ENCODE assay signal across 21 mouse cellular contexts in the genomic region with DNA sequence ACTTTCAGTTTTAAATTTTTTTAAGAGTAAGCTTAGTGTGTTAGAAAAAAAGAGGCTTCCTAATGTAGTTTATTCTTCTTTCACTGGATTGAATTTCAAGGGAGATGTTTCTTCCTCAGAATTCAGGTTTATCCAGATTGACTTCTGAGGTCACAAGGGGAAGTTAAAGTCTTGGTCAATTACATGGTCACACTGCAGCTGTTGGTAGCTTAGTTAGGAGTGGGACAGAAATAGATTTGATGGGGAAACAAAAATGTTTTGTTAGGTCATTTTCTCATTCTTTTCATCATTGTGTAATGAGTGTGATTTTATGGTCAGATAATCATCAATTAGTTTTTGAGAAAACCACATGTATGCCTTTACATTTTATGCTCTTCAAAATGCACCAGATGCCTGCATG. TPM values are rescaled to one million over a fixed set of nuclear protein-coding genes. Genes with fewer than 3 reads are reported as not detected.
DNase-seq lines count a peak whose midpoint lies in the region; TF ChIP-seq lines count a peak whose summit lies in the region.
"Had no signal": no experiment of that assay in that cellular context is flagged by ENCODE, and none has a peak within 500 bp of the region (broad histone marks: within the 10 kb centered on the region; RNA-seq: fewer than 3 reads in every experiment).

No protein-coding gene starts in this region.

- no peak for TF ChIP-seq CTCF in C2C12 (IDR thresholded peaks at IDR 0.05; ENCODE audit: control insufficient read depth, insufficient read depth, insufficient read length)

- TF ChIP-seq POLR2A in myocyte (IDR thresholded peaks at IDR 0.05; ENCODE audit: insufficient read length, low read depth): no peak

- H3K36me3 ChIP-seq in C2C12 (ENCODE audit: control insufficient read depth, insufficient read depth): no peaks in the 10 kb centered on the region
- no peaks in the 10 kb centered on the region for H3K36me3 ChIP-seq in myocyte (ENCODE audit: control insufficient read depth, insufficient read depth)
- H3K36me3 ChIP-seq: embryonic facial prominence, embryonic 10.5 days; embryonic facial prominence, embryonic 12.5 days; forebrain, embryonic 15.5 days; G1E had no signal

- H3K79me3 ChIP-seq in C2C12 (ENCODE audit: low read depth): no peaks in the 10 kb centered on the region

- no peaks in the 10 kb centered on the region for H3K27me3 ChIP-seq in C2C12 (ENCODE audit: control insufficient read depth, insufficient read depth, insufficient read length)
- no peaks in the 10 kb centered on the region for H3K27me3 ChIP-seq in myocyte (ENCODE audit: control insufficient read depth, insufficient read depth, insufficient read length)
- H3K27me3 ChIP-seq: CH12.LX; embryonic facial prominence, embryonic 12.5 days; forebrain, embryonic 13.5 days; forebrain, embryonic 15.5 days had no signal

- H3K4me2 ChIP-seq in myocyte (ENCODE audit: low read depth): peak overlapping the region; percentile 47
- H3K4me2 ChIP-seq: embryonic facial prominence, embryonic 12.5 days; forebrain, embryonic 13.5 days; forebrain, embryonic 15.5 days had no signal

- peak; percentile 11 for DNase-seq in 416B (ENCODE audit: low read depth)
- no peak for DNase-seq in thymus, postnatal 14 days
- no peak for DNase-seq in retina, embryonic 14.5 days (ENCODE audit: low spot score)
- DNase-seq: adrenal gland, adult 2 months; adrenal gland, postnatal 10 days; adrenal gland, postnatal 25 days; B cell, adult 2 months; cerebellum, adult 11 months; cerebellum, adult 2 months; cerebellum, adult 9-10 months; cerebellum, postnatal 10 days; cerebellum, postnatal 25 days; forebrain, postnatal 0 days had no signal

- H3K79me2 ChIP-seq in C2C12 (ENCODE audit: control insufficient read depth, insufficient read depth) (no peaks in the 10 kb centered on the region), myocyte (ENCODE audit: control insufficient read depth, insufficient read depth) (no peaks in the 10 kb centered on the region)

- H3ac ChIP-seq in C2C12 (ENCODE audit: control insufficient read depth, insufficient read length, low read depth) (no peak overlapping the region), myocyte (ENCODE audit: control insufficient read depth, insufficient read length) (no peak overlapping the region)

- H3K4me3 ChIP-seq in C2C12 (ENCODE audit: insufficient read depth, poor library complexity, severe bottlenecking) (no peak overlapping the region), myocyte (no peak overlapping the region)
- H3K4me3 ChIP-seq: embryonic facial prominence, embryonic 10.5 days; embryonic facial prominence, embryonic 12.5 days; forebrain, embryonic 13.5 days; forebrain, embryonic 15.5 days had no signal

TF ChIP-seq in C2C12, 6 proteins besides CTCF, POLR2A, EP300 and RAD21:
- peak; percentile 73 for TF ChIP-seq MYOD1 (IDR thresholded peaks at IDR 0.05; ENCODE audit: control insufficient read depth, insufficient read length, low read depth)
- TF ChIP-seq USF1 (IDR thresholded peaks at IDR 0.05; ENCODE audit: low read depth): no peak

TF ChIP-seq in myocyte, 11 proteins besides CTCF, POLR2A, EP300 and RAD21:
- TF ChIP-seq CEBPB (IDR thresholded peaks at IDR 0.05; ENCODE audit: insufficient read depth, poor library complexity, severe bottlenecking) (no peak), MAX (IDR thresholded peaks at IDR 0.05; ENCODE audit: low read depth) (no peak), MYOG (IDR thresholded peaks at IDR 0.05; ENCODE audit: control insufficient read depth in 1 of 3, insufficient read depth in 1 of 3, insufficient read length in 2 of 3, low read depth in 2 of 3) (peak in 1 of 3 experiments; percentile 75), TCF3 (IDR thresholded peaks at IDR 0.05; ENCODE audit: insufficient read length, low read depth) (no peak), REST (IDR thresholded peaks at IDR 0.05; ENCODE audit: insufficient read depth, insufficient read length) (no peak), SRF (IDR thresholded peaks at IDR 0.05; ENCODE audit: control insufficient read depth, insufficient read length, low read depth) (no peak), E2F4 (IDR thresholded peaks at IDR 0.05; ENCODE audit: insufficient read depth) (no peak), POLR2AphosphoS2 (IDR thresholded peaks at IDR 0.05; ENCODE audit: insufficient read length, low read depth) (no peak), USF1 (IDR thresholded peaks at IDR 0.05; ENCODE audit: low read depth) (no peak), MYOD1 (IDR thresholded peaks at IDR 0.05; ENCODE audit: control insufficient read depth in 1 of 3, insufficient read length in 2 of 3, low read depth in 2 of 3) (peak; percentile 39 to 55 (median 40)), TCF12 (IDR thresholded peaks at IDR 0.05; ENCODE audit: insufficient read depth, poor library complexity, severe bottlenecking) (no peak)

RNA-seq across cellular contexts. Expression of a gene that starts 56.5 kb away (rescaled TPM):
- polyA plus RNA-seq in C2C12 (2012; fragmentation: generic; extraction: Trizol) (29.7 TPM), myocyte (2012; fragmentation: generic; extraction: Trizol) (13.8 TPM)
- polyA plus RNA-seq: G1E had no signal
